Mouse (Mus musculus): ENCODE data around the gene Obp2b. TPM values are rescaled to one million over a fixed set of nuclear protein-coding genes. Genes with fewer than 3 reads are reported as not detected.

Gene Obp2b
- total RNA-seq, 1 experiment from 2014 or later, result not detected

GRCm38 (mm10) chr2:25779076-25779475 lies 42.3 kb downstream of the Obp2b start:
- DNase-seq, result no peak

GRCm38 (mm10) chr2:25780921-25781320 lies 44.1 kb downstream of the Obp2b start:
- DNase-seq, result no peak

- no peak for DNase-seq
Measured at GRCm38 (mm10) chr2:25781957-25782356, 45.1 kb downstream of the Obp2b start, which contains the start of gene Gm13539. TSS of gene Gm13539 (plus strand) at chr2:25782257.

- DNase-seq, result no peak
Measured at GRCm38 (mm10) chr2:25785573-25786322, 48.9 kb downstream of the Obp2b start.

- DNase-seq, result no peak
Measured at GRCm38 (mm10) chr2:25789092-25789491, 52.3 kb downstream of the Obp2b start.

Other genes with a start within 250 kb of the Obp2b start
- gene Lcn12, start 243.1 kb upstream of the Obp2b start, total RNA-seq (2021), result not detected in 2 replicates
- 79.3 and 81.4 TPM in 2 replicates for gene Fbxw5, start 236.3 kb upstream of the Obp2b start, total RNA-seq (2021)
- 4.4 and 36.5 TPM in 2 replicates for gene C8g, start 235.3 kb upstream of the Obp2b start, total RNA-seq (2021)
- 21.8 and 24.4 TPM in 2 replicates for gene Traf2, start 190.1 kb upstream of the Obp2b start, total RNA-seq (2021)
- gene Edf1, start 179.2 kb upstream of the Obp2b start, total RNA-seq (2021), result 312 and 335 TPM in 2 replicates
- 4.7 and 5.0 TPM in 2 replicates for gene Mamdc4, start 162.2 kb upstream of the Obp2b start, total RNA-seq (2021)
- 56.6 and 58.1 TPM in 2 replicates for gene Phpt1, start 161.8 kb upstream of the Obp2b start, total RNA-seq (2021)
- 2.1 and 3.0 TPM in 2 replicates for gene Ajm1, start 155.3 kb upstream of the Obp2b start, total RNA-seq (2021)
- 72.7 and 87.8 TPM in 2 replicates for gene Rabl6, start 128.5 kb upstream of the Obp2b start, total RNA-seq (2021)
- not detected in 2 replicates for gene Ccdc183, start 119.3 kb upstream of the Obp2b start, total RNA-seq (2021)
- 30.5 and 33.1 TPM in 2 replicates for gene Tmem141, start 115.0 kb upstream of the Obp2b start, total RNA-seq (2021)
- 7.0 and 9.7 TPM in 2 replicates for gene Fcna, start 109.0 kb upstream of the Obp2b start, total RNA-seq (2021)
- gene Lcn8, start 83.9 kb upstream of the Obp2b start, total RNA-seq (2021), result not detected in 2 replicates
- not detected in 2 replicates for gene Lcn5, start 79.1 kb upstream of the Obp2b start, total RNA-seq (2021)
- gene Lcn6, start 60.2 kb upstream of the Obp2b start, total RNA-seq (2021), result not detected in 2 replicates
- not detected in 2 replicates for gene Lcn10, start 54.3 kb upstream of the Obp2b start, total RNA-seq (2021)
- 4.7 and 4.8 TPM in 2 replicates for gene Obp2a, start 37.0 kb upstream of the Obp2b start, total RNA-seq (2021)
- gene Bmyc, start 30.3 kb upstream of the Obp2b start, total RNA-seq (2021), result 40.2 and 49.1 TPM in 2 replicates
- not detected in 2 replicates for gene Lcn3, start 28.6 kb downstream of the Obp2b start, total RNA-seq (2021)
- gene Lcn11, start 40.0 kb downstream of the Obp2b start, total RNA-seq (2021), result not detected in 2 replicates
- not detected in 2 replicates for gene Gm13539, start 45.2 kb downstream of the Obp2b start, total RNA-seq (2021)
- not detected in 2 replicates for gene Glt6d1, start 78.8 kb downstream of the Obp2b start, total RNA-seq (2021)
- gene Lcn9, start 86.1 kb downstream of the Obp2b start, total RNA-seq (2021), result not detected in 2 replicates
- not detected in 2 replicates for gene Sohlh1, start 110.2 kb downstream of the Obp2b start, total RNA-seq (2021)
- gene Kcnt1, start 126.7 kb downstream of the Obp2b start, total RNA-seq (2021), result 4.9 and 6.4 TPM in 2 replicates
- 25.9 and 32.1 TPM in 2 replicates for gene Camsap1, start 246.3 kb downstream of the Obp2b start, total RNA-seq (2021)

All from adrenal gland, postnatal 14 days (tissue).